Mouse (Mus musculus) v-Abl transformed pro-B cells (cell line): Measurements from ENCODE around the gene Zfp948.

ENCODE experiments used
- in situ Hi-C, 2 experiments: fragments of 400-800 bp; cut with MboI; formaldehyde crosslinking; loops; one replicate each; pipeline ENCODE4 v1.15.1; 2025; ENCODE audit not compliant: unreplicated experiment in 2 of 2

The Zfp948 gene

DNA sequence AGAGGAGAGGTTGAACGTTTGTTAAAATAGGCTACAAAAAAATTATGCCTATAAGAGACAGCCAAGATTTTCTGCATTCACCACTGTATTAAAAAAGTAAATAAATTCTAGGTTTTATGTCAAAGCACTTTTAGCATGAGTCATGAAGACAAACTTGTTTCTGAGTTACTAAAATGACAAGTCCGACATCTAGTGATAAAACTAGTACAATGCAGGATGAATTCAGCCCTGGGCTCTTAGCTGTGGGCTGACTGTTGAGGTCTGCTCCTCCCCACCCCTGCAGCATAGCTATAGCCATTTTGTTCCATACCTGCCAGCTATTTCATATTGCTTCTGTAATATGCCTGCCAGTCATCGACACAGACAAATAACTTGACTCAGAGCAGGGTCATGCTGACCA lies 49.5 kb downstream of the Zfp948 start:
- in situ Hi-C loops: no loop called here

DNA sequence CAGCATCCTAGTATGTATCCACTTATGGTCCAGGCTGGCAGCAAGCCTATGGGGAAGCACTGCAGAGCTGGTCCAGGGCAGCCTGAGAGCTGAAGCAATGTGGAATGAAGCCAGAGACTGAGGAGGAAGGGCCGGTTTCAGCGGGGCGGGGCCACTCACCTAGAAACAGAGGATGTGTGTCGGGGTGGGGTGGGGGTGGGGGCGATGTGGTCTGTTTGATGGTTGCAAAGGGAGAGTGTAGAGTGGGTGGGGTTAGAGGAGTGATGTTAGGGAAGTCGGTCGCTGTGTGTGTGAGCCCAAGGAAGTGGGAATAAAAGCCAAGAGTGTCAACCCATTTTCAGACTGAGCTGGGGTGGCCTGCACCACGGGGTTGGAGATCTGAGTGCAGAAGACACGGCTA lies 50.5 kb downstream of the Zfp948 start:
- in situ Hi-C loops: no loop called here

DNA sequence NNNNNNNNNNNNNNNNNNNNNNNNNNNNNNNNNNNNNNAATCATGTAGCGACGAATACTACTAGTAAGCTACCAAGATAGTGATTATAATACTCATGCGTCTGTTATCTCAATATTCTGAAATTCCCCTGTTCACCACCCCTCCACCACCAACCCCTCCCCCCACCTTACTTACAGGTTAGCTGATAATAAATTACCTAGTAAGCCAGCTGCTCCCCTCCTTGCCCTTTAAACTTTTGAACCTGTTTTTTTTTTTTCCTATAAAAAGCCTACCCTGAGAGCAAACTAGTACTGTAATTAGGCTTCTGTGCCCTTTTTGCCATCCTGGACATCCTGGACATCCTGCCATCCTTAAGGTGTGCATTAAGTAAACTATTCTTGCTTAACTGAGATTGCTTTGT lies 56.8 kb downstream of the Zfp948 start:
- in situ Hi-C loops: no loop called here

DNA sequence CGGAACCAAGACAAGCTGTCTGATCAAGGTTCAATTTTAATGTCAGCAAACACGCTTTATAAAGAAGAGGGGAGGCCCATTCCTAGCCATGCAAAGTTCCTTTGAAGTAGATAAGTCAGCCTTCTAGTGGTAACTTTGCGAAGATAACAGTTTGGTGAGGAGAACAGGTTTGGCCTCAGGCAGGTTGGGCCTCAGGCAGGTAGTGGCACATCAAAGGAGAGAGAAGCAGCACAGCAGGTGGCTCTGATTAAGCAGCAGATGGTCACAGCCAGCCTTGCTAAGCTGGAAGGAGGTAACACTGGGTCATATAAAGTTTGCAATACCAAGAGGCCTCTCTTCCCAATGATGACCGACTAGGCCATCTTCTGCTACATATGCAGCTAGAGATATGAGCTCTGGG lies 69.0 kb downstream of the Zfp948 start:
- in situ Hi-C loops: loop anchor here in 1 of 2 experiments (5.0 kb wide), 1 partner anchor 43 kb away; no protein-coding TSS in a partner anchor
